Mouse (Mus musculus) right cerebral cortex, postnatal 10 days (tissue): ENCODE measurements around the gene Clec2h.
"Not testable (repeated sequence)": the region's sequence is repeated elsewhere in the genome, so short reads cannot be mapped to it uniquely, and the experiment has no call there.

ENCODE experiments used
- DNase-seq, 2 experiments: peaks; one replicate each; pipeline ENCODE4 v3.0.0; 2021; ENCODE audit warnings: low spot score in 2 of 2

Gene Clec2h

GRCm38 (mm10) chr6:128662206-128662605 lies at the start of gene Clec2h:
Clec2h (plus strand) TSS chr6:128662385.
- no peak for DNase-seq

- DNase-seq = no peak
These were observed 39.5 kb upstream of the Clec2h start for GRCm38 (mm10) chr6:128622733-128623132.

GRCm38 (mm10) chr6:128623433-128623832 lies 38.8 kb upstream of the Clec2h start, which contains the start of gene Klrb1a:
Klrb1a (minus strand) TSS chr6:128623533.
- not testable (repeated sequence) for DNase-seq

- DNase-seq = peak; percentile 44 to 63
These were observed 37.8 kb upstream of the Clec2h start for GRCm38 (mm10) chr6:128624425-128624824.

- not testable (repeated sequence) for DNase-seq
These were observed 36.9 kb upstream of the Clec2h start for GRCm38 (mm10) chr6:128625246-128625645.

- DNase-seq = peak; percentile 62 to 70
These were observed 32.1 kb upstream of the Clec2h start for GRCm38 (mm10) chr6:128629771-128630739.

- not testable (repeated sequence) for DNase-seq
These were observed 31.0 kb upstream of the Clec2h start for GRCm38 (mm10) chr6:128630912-128631905.

- no peak for DNase-seq
These were observed 21.5 kb upstream of the Clec2h start for GRCm38 (mm10) chr6:128640673-128641072.

- no peak for DNase-seq
These were observed 21.0 kb upstream of the Clec2h start for GRCm38 (mm10) chr6:128641116-128641716.

GRCm38 (mm10) chr6:128643999-128644398 lies 18.2 kb upstream of the Clec2h start:
- DNase-seq = no peak

GRCm38 (mm10) chr6:128644694-128645093 lies 17.5 kb upstream of the Clec2h start:
- DNase-seq = not testable (repeated sequence)

GRCm38 (mm10) chr6:128645708-128646107 lies 16.5 kb upstream of the Clec2h start:
- DNase-seq = not testable (repeated sequence)

GRCm38 (mm10) chr6:128649681-128650080 lies 12.5 kb upstream of the Clec2h start:
- no peak for DNase-seq

GRCm38 (mm10) chr6:128650187-128650586 lies 12.0 kb upstream of the Clec2h start:
- no peak for DNase-seq

GRCm38 (mm10) chr6:128650827-128651226 lies 11.4 kb upstream of the Clec2h start:
- DNase-seq = not testable (repeated sequence)

GRCm38 (mm10) chr6:128652938-128653337 lies 9.2 kb upstream of the Clec2h start:
- no peak for DNase-seq

- DNase-seq = no peak
These were observed 936 bp upstream of the Clec2h start for GRCm38 (mm10) chr6:128661249-128661648.

GRCm38 (mm10) chr6:128669936-128670335 lies 7.8 kb downstream of the Clec2h start:
- DNase-seq = no peak

GRCm38 (mm10) chr6:128679574-128679973 lies 17.4 kb downstream of the Clec2h start:
- no peak for DNase-seq

GRCm38 (mm10) chr6:128701691-128702090 lies 39.5 kb downstream of the Clec2h start:
- no peak for DNase-seq

GRCm38 (mm10) chr6:128722959-128723358 lies 60.8 kb downstream of the Clec2h start, which contains the start of gene Klrb1:
Klrb1 (minus strand) TSS chr6:128723059.
- DNase-seq = no peak
